Mouse (Mus musculus): Measurements from ENCODE around the gene Tmem270.

DNA sequence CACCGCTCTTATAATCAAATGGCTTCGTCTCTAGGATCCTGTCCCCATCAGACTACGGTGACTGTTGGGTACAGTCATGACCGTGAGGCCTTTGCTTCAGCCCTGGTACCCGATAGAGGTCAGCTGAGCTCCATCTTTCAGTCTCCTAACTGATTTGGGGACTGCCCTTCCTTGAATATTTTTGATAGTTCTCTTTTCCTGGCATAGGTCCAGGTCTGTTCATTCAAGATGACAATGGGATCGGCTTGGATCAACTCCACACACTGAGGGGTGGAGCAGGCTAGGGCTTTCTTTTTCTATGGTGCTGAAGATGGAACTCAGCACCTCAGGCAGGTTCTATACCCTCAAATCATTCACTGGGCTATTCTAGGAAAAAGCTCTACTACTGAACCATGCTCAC, 29.5 kb upstream of the Tmem270 start:
- no peak for TF ChIP-seq CTCF (IDR thresholded peaks at IDR 0.05; ENCODE audit: low read depth, low read length)
- no peak for TF ChIP-seq POLR2A (IDR thresholded peaks at IDR 0.05; ENCODE audit: borderline replicate concordance, low read depth, low read length)
